Mouse (Mus musculus): Measurements from ENCODE around the gene Errfi1.

- TF ChIP-seq CTCF (conservative IDR thresholded peaks at IDR 0.05; ENCODE audit: low read length) (no peak), POU5F1 (IDR thresholded peaks at IDR 0.05; ENCODE audit: borderline replicate concordance, low read length) (no peak), NANOG (IDR thresholded peaks at IDR 0.05; ENCODE audit: borderline replicate concordance, low read length) (no peak)
Observed at GRCm38 (mm10) chr4:150869276-150870197, 15.8 kb downstream of the Errfi1 start.

All from E14TG2a.4 (cell line).